Mouse (Mus musculus) kidney, postnatal 14 days (tissue): ENCODE measurements at regions not wholly inside any gene's neighbourhood (a gene's known extent, or its start where the extent isn't known, plus 50 kb on each side); places are given as distances from the start of the nearest gene placed in this dataset.
A peak's percentile ranks its signal among the peaks of the same experiment; 100 is the strongest.

ENCODE experiments used
- DNase-seq: peaks from one replicate; pipeline ENCODE4 v3.0.0; 2022; ENCODE audit warnings: mixed read lengths

- no peak for DNase-seq
Measured at GRCm38 (mm10) chr5:27963765-27964164, 107.4 kb upstream of the Insig1 start.

GRCm38 (mm10) chr5:27995186-27995585 lies 76.0 kb upstream of the Insig1 start:
- DNase-seq, result peak; percentile 66

GRCm38 (mm10) chr5:27997751-27998150 lies 73.4 kb upstream of the Insig1 start:
- DNase-seq, result no peak

GRCm38 (mm10) chr5:28002922-28003321 lies 68.2 kb upstream of the Insig1 start:
- DNase-seq, result no peak

- DNase-seq, result no peak
Measured at GRCm38 (mm10) chr5:28003756-28004486, 67.2 kb upstream of the Insig1 start.

- no peak for DNase-seq
Measured at GRCm38 (mm10) chr5:28004487-28004827, 66.7 kb upstream of the Insig1 start.

GRCm38 (mm10) chr5:28009386-28009785 lies 61.8 kb upstream of the Insig1 start:
- DNase-seq, result no peak

GRCm38 (mm10) chr5:28009871-28010270 lies 61.3 kb upstream of the Insig1 start:
- DNase-seq, result no peak

GRCm38 (mm10) chr5:28010529-28010928 lies 60.6 kb upstream of the Insig1 start:
- DNase-seq, result no peak

- DNase-seq, result no peak
Measured at GRCm38 (mm10) chr5:28012496-28012895, 58.7 kb upstream of the Insig1 start.

- DNase-seq, result no peak
Measured at GRCm38 (mm10) chr5:28013619-28014273, 57.4 kb upstream of the Insig1 start.

- DNase-seq, result no peak
Measured at GRCm38 (mm10) chr5:28019864-28020263, 51.3 kb upstream of the Insig1 start.
